Mouse (Mus musculus): ENCODE results near the gene Diras2. TPM values are rescaled to one million over a fixed set of nuclear protein-coding genes. Genes with fewer than 3 reads are reported as not detected.
A peak's percentile ranks its signal among the peaks of the same experiment; 100 is the strongest.

Gene Diras2
- polyA plus RNA-seq, 1 experiment from 2014 or later = 0.15 TPM

DNA sequence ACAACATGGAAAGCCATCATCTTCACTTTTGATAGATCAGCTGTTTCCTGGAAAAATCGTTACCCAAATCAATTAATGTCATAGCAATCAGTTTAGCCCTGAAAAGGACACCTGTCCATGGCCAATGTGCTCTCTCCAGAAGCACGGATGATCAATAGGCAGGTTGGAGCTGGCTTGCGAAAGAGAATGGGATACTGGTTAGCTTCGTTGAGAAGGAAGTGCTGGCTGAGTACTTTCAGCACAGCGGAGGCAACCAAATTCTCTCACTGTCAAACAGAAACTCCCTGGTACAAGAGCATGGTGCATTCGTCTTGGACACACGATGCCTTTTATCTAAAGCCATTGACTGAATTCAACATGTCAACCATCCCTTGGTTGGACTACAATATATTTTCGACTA, 2.8 kb downstream of the Diras2 start:
- Histone ChIP-seq H3K36me3 (replicated peaks) (no peaks in the 10 kb centered on the region), H3K27ac (replicated peaks) (no peak overlapping the region), H3K27me3 (replicated peaks; ENCODE audit: low read depth, poor library complexity, severe bottlenecking) (peaks cover 41% of the 10 kb centered on the region), H3K4me3 (no peak overlapping the region), H3K4me1 (peaks cover 8% of the 10 kb centered on the region), H3K9me3 (peaks cover 4% of the 10 kb centered on the region; the same call in 1 of the 2 replicates)
- WGBS = 84% methylated on average over 8 of the region's 8 CpGs
- no peak for DNase-seq (ENCODE audit: low spot score)

- DNase-seq (ENCODE audit: low spot score) = no peak
- Histone ChIP-seq H3K27me3 (replicated peaks; ENCODE audit: low read depth, poor library complexity, severe bottlenecking) (peaks cover 37% of the 10 kb centered on the region), H3K27ac (replicated peaks) (no peak overlapping the region), H3K9me3 (no peaks in the 10 kb centered on the region), H3K4me1 (peaks cover 8% of the 10 kb centered on the region), H3K4me3 (no peak overlapping the region), H3K36me3 (replicated peaks) (no peaks in the 10 kb centered on the region)
- WGBS = 78% methylated on average over 6 of the region's 6 CpGs
Measured at GRCm38 (mm10) chr13:52526249-52527035, 4.6 kb downstream of the Diras2 start.

DNA sequence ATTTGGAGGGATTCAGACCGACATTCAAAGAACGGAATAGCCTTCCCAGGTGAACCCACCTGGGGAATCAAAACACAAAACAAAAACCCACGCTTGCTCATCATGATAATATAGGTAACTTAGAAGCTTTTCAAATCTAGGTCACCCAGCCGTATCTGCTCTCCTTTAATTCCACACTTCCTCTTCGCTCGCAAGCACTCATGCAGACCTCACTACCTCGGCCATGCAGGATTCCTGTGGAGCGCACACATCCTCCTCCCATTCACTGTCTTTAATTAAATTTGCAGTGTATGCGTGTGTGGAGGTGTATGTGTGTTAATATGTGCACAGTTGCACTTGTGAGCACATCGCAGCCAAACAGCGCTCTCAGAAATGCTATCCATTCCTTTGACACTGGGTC, 6.8 kb downstream of the Diras2 start:
- 85% methylated on average over 11 of the region's 11 CpGs for WGBS
- H3K4me3 ChIP-seq = no peak overlapping the region
- H3K27me3 ChIP-seq (replicated peaks; ENCODE audit: low read depth, poor library complexity, severe bottlenecking) = peaks cover 18% of the 10 kb centered on the region
- 0 out of 2 replicates have a peak, but pooled peaks cover 6% of the 10 kb centered on the region for H3K4me1 ChIP-seq
- H3K9me3 ChIP-seq = no peaks in the 10 kb centered on the region
- H3K36me3 ChIP-seq (replicated peaks) = no peaks in the 10 kb centered on the region
- DNase-seq (ENCODE audit: low spot score) = no peak
- H3K27ac ChIP-seq (replicated peaks) = no peak overlapping the region

DNA sequence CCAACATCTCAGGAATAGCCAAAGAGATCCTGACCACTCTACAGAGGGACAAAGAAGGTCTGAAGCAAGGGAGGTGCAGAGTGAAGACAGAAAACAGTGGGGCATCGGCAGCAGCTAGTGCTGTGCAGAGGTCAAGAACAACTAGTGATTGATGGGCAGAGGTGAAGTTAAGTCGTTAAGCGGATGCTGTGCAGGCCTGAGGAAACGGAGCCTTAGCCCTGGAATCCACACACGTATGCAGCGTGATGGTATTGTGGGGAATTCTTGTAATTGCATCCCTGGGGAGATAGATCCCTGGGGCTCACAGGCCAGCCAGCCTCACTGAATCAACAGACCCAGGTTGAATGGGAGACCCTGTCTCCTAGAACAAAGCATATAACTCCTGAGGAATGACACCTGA, 9.9 kb downstream of the Diras2 start:
- 49% methylated on average over 6 of the region's 6 CpGs for WGBS
- H3K27me3 ChIP-seq (replicated peaks; ENCODE audit: low read depth, poor library complexity, severe bottlenecking) = no peaks in the 10 kb centered on the region

DNA sequence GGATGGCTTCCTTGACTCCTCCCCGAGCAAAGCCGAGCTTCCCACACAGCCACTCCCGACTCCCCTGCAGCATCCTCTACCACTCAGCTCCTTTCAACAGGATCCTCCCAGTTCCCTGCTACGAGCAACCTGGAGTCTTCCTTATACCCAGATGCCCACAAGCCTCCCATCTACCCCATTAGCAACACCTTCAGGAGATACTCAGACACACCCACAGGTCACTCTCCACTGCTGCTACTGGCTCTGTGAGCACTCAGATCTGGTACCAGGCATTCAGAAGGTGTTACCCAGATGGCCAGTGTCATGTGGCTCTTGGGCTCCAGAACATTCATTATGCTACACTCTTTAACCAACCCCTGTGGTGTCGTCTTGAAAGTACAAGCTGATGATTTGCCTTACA, 11.7 kb downstream of the Diras2 start:
- H3K4me1 ChIP-seq = 0 out of 2 replicates have a peak, but pooled peaks cover 6% of the 10 kb centered on the region
- no peak overlapping the region for H3K4me3 ChIP-seq
- no peaks in the 10 kb centered on the region for H3K36me3 ChIP-seq (replicated peaks)
- no peak overlapping the region for H3K27ac ChIP-seq (replicated peaks)
- no peak for DNase-seq (ENCODE audit: low spot score)
- 83% methylated on average over 5 of the region's 5 CpGs for WGBS
- H3K27me3 ChIP-seq (replicated peaks; ENCODE audit: low read depth, poor library complexity, severe bottlenecking) = no peaks in the 10 kb centered on the region
- H3K9me3 ChIP-seq = no peaks in the 10 kb centered on the region

More for the DNA sequence above, 9.9 kb downstream of the Diras2 start:
- 0 out of 2 replicates have a peak, but pooled peaks cover 6% of the 10 kb centered on the region for H3K4me1 ChIP-seq
- no peak overlapping the region for H3K27ac ChIP-seq (replicated peaks)
- no peak overlapping the region for H3K4me3 ChIP-seq
- no peaks in the 10 kb centered on the region for H3K9me3 ChIP-seq
- no peaks in the 10 kb centered on the region for H3K36me3 ChIP-seq (replicated peaks)
- no peak for DNase-seq (ENCODE audit: low spot score)

GRCm38 (mm10) chr13:52518377-52518776, 12.7 kb downstream of the Diras2 start:
- Histone ChIP-seq H3K9me3 (no peaks in the 10 kb centered on the region), H3K36me3 (replicated peaks) (no peaks in the 10 kb centered on the region), H3K27me3 (replicated peaks; ENCODE audit: low read depth, poor library complexity, severe bottlenecking) (no peaks in the 10 kb centered on the region), H3K27ac (replicated peaks) (no peak overlapping the region), H3K4me1 (0 out of 2 replicates have a peak, but pooled peaks cover 6% of the 10 kb centered on the region), H3K4me3 (no peak overlapping the region)
- DNase-seq (ENCODE audit: low spot score) = peak; percentile 25
- WGBS = 93% methylated on average over 4 of the region's 4 CpGs

GRCm38 (mm10) chr13:52517021-52517420, 14.1 kb downstream of the Diras2 start:
- H3K4me3 ChIP-seq = no peak overlapping the region
- no peaks in the 10 kb centered on the region for H3K9me3 ChIP-seq
- DNase-seq (ENCODE audit: low spot score) = no peak
- no peaks in the 10 kb centered on the region for H3K27me3 ChIP-seq (replicated peaks; ENCODE audit: low read depth, poor library complexity, severe bottlenecking)
- no peaks in the 10 kb centered on the region for H3K36me3 ChIP-seq (replicated peaks)
- H3K27ac ChIP-seq (replicated peaks) = no peak overlapping the region
- WGBS = 86% methylated on average over 5 of the region's 5 CpGs
- 0 out of 2 replicates have a peak, but pooled peaks cover 6% of the 10 kb centered on the region for H3K4me1 ChIP-seq

DNA sequence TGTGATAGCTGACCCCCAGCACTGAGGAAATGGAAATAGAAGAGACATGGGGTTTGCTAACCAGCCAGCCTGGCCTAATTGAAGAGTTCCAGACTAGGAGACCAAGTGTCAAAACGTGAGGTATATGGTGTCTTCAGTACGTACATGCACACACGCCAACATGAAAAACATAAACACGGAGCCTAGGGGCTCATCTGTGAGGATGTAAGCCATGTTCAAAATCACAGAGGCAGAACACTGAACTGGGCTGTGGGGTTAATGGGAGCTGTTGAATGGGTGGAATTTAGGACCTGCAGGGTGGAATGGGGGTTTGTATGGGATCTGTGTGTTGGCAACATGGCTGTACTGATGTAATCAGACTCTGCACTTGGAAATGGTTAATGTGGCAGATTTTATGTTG, 14.5 kb downstream of the Diras2 start:
- WGBS = 90% methylated on average over 4 of the region's 4 CpGs
- Histone ChIP-seq H3K9me3 (no peaks in the 10 kb centered on the region), H3K27ac (replicated peaks) (no peak overlapping the region), H3K4me1 (0 out of 2 replicates have a peak, but pooled peaks cover 6% of the 10 kb centered on the region), H3K27me3 (replicated peaks; ENCODE audit: low read depth, poor library complexity, severe bottlenecking) (no peaks in the 10 kb centered on the region), H3K4me3 (no peak overlapping the region), H3K36me3 (replicated peaks) (no peaks in the 10 kb centered on the region)
- no peak for DNase-seq (ENCODE audit: low spot score)

DNA sequence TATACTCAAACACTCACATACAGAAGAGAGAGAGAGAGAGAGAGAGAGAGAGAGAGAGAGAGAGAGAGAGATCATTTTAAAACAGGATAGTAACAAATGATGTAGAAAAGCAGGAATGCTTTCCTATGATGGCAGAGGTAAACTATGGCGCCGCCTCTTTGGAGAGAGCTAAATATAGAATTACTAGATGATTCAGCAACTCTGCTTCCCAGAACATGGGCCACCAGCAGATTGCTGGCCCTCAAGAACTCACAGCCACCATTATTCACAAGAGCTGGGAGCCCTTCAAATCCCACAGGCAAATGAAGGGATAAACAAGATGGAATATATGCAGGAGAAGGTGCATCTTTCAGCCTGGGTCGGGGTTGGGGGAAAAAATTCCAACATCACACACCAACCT, 15.0 kb downstream of the Diras2 start:
- Histone ChIP-seq H3K4me3 (no peak overlapping the region), H3K27ac (replicated peaks) (no peak overlapping the region), H3K36me3 (replicated peaks) (no peaks in the 10 kb centered on the region), H3K9me3 (no peaks in the 10 kb centered on the region), H3K4me1 (0 out of 2 replicates have a peak, but pooled peaks cover 4% of the 10 kb centered on the region), H3K27me3 (replicated peaks; ENCODE audit: low read depth, poor library complexity, severe bottlenecking) (no peaks in the 10 kb centered on the region)
- DNase-seq (ENCODE audit: low spot score) = no peak
- 84% methylated on average over 3 of the region's 3 CpGs for WGBS

DNA sequence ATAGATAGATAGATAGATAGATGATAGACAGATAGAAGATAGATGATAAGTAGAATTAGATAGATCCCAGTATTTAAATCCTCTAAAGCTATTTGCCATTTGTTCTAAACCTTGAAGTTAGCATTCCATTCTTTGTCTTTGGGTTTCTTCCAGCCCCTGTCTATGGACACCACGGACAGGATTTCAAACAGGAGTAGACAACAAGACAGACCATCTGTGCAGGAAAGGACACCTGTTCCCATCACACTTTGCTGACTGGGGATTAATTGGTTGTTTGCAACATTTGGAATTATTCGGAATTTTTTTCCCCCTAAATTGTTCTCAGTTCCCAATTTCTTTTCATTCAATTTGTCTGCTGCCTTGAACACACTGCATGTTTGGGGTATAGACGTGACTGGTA, 17.5 kb downstream of the Diras2 start:
- Histone ChIP-seq H3K36me3 (replicated peaks) (no peaks in the 10 kb centered on the region), H3K9me3 (no peaks in the 10 kb centered on the region), H3K4me1 (no peaks in the 10 kb centered on the region), H3K27ac (replicated peaks) (no peak overlapping the region), H3K27me3 (replicated peaks; ENCODE audit: low read depth, poor library complexity, severe bottlenecking) (no peaks in the 10 kb centered on the region), H3K4me3 (no peak overlapping the region)
- no peak for DNase-seq (ENCODE audit: low spot score)
- WGBS = 78% methylated on average over 3 of the region's 3 CpGs

DNA sequence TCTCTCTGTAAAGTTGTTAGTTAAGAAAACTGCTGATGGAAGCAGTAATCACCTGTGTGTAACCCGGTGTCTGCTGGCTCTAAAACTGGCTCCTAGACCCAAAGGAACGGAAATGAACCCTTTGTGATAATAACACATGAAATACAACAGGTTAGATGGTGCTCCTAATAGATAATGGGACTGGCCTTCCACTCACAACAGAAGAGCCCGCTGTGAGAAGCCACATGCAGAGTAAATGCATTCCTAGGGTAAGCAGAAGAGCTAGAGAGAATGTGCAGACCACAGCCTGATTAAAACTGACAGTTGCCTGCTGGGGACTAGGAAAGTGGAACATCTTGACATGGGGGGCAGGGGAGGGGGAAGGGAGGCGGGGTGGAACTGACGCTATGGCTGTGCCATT, 18.7 kb downstream of the Diras2 start:
- Histone ChIP-seq H3K4me1 (no peaks in the 10 kb centered on the region), H3K27ac (replicated peaks) (no peak overlapping the region), H3K9me3 (no peaks in the 10 kb centered on the region), H3K4me3 (no peak overlapping the region), H3K36me3 (replicated peaks) (no peaks in the 10 kb centered on the region), H3K27me3 (replicated peaks; ENCODE audit: low read depth, poor library complexity, severe bottlenecking) (no peaks in the 10 kb centered on the region)
- DNase-seq (ENCODE audit: low spot score) = no peak
- WGBS = 65% methylated on average over 5 of the region's 5 CpGs

- no peak overlapping the region for H3K4me3 ChIP-seq
Measured at GRCm38 (mm10) chr13:52510172-52510880, 20.8 kb downstream of the Diras2 start.

More at GRCm38 (mm10) chr13:52510172-52510880, 20.8 kb downstream of the Diras2 start:
- Histone ChIP-seq H3K9me3 (no peaks in the 10 kb centered on the region), H3K27ac (replicated peaks) (no peak overlapping the region), H3K36me3 (replicated peaks) (no peaks in the 10 kb centered on the region), H3K4me1 (no peaks in the 10 kb centered on the region), H3K27me3 (replicated peaks; ENCODE audit: low read depth, poor library complexity, severe bottlenecking) (no peaks in the 10 kb centered on the region)
- 88% methylated on average over 4 of the region's 4 CpGs for WGBS
- DNase-seq (ENCODE audit: low spot score) = no peak
